Mouse (Mus musculus): ENCODE measurements around the gene Ccdc58. TPM values are rescaled to one million over a fixed set of nuclear protein-coding genes. Genes with fewer than 3 reads are reported as not detected.
"Not testable (repeated sequence)": the region's sequence is repeated elsewhere in the genome, so short reads cannot be mapped to it uniquely, and the experiment has no call there.

Gene Ccdc58
- polyA plus RNA-seq, 1 experiment from 2014 or later = 43.8 TPM

- Histone ChIP-seq H3K36me3 (ENCODE audit: control insufficient read depth, insufficient read depth) (peaks cover 5% of the 10 kb centered on the region; the same call in 1 of the 2 replicates), H3K27ac (ENCODE audit: low read length) (no peak overlapping the region), H3K4me3 (ENCODE audit: low read depth, low read length) (no peak overlapping the region), H3K27me3 (ENCODE audit: control insufficient read depth, insufficient read depth, low read depth, low read length) (no peaks in the 10 kb centered on the region), H3K4me2 (ENCODE audit: low read depth, low read length) (no peak overlapping the region), H3K4me1 (ENCODE audit: control insufficient read depth, low read depth, low read length) (peaks cover 3% of the 10 kb centered on the region; the same call in 1 of the 2 replicates), H3K9ac (ENCODE audit: low read depth, low read length) (no peak overlapping the region), H3K9me3 (replicated peaks; ENCODE audit: control insufficient read depth, low read length) (no peaks in the 10 kb centered on the region)
- ATAC-seq (ENCODE audit: low read depth) = no peak
- WGBS (ENCODE audit: insufficient replicate concordance) = 89% methylated on average over 11 of the region's 11 CpGs
These were observed 19.5 kb downstream of the Ccdc58 start for GRCm38 (mm10) chr16:36090785-36091509.

- 63% methylated on average over 3 of the region's 3 CpGs for WGBS (ENCODE audit: insufficient replicate concordance)
- no peak for ATAC-seq (ENCODE audit: low read depth)
These were observed 22.6 kb downstream of the Ccdc58 start for GRCm38 (mm10) chr16:36094079-36094478.

DNA sequence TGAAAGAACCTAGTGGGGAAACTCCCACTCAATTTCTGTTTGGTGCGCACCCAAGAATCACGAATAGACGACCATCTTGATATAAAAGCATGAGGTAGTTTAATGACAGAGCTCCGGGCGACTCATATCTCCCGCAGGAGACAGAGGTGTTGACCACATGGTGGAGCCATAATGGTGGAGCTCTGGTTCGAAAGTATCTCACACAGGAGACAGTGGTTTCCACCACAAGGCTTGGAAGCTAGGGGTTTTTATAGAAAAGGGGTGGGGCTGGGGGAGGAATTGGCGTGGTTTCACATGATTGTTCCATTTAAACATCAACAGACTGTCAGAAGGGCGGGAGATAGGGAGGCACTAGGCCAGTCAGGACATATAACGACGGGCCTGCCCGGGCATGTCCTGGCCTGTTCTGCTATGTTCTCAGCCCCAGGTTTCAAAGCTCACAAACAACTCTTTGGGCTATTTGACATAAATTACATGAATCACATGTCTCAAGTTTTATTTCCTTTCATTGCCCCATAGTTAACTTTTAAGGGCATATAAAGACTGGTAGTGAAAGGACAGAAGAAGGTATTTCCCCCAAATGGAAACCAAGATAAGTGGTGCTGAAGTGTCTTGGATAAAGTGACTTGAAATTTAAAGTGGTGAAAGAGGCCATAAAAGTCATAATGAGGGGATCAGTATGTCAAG lies 26.5 kb downstream of the Ccdc58 start:
- H3K27ac ChIP-seq (ENCODE audit: low read length); H3K9me3 ChIP-seq (replicated peaks; ENCODE audit: control insufficient read depth, low read length); H3K4me3 ChIP-seq (ENCODE audit: low read depth, low read length); ATAC-seq (ENCODE audit: low read depth); H3K27me3 ChIP-seq (ENCODE audit: control insufficient read depth, insufficient read depth, low read depth, low read length); H3K4me1 ChIP-seq (ENCODE audit: control insufficient read depth, low read depth, low read length); H3K9ac ChIP-seq (ENCODE audit: low read depth, low read length); H3K36me3 ChIP-seq (ENCODE audit: control insufficient read depth, insufficient read depth); H3K4me2 ChIP-seq (ENCODE audit: low read depth, low read length): not testable (repeated sequence)
- 81% methylated on average over 12 of the region's 12 CpGs for WGBS (ENCODE audit: insufficient replicate concordance)

More at GRCm38 (mm10) chr16:36094079-36094478, 22.6 kb downstream of the Ccdc58 start:
- Histone ChIP-seq H3K4me2 (ENCODE audit: low read depth, low read length) (no peak overlapping the region), H3K36me3 (ENCODE audit: control insufficient read depth, insufficient read depth) (no peaks in the 10 kb centered on the region), H3K9ac (ENCODE audit: low read depth, low read length) (no peak overlapping the region), H3K27ac (ENCODE audit: low read length) (no peak overlapping the region), H3K4me3 (ENCODE audit: low read depth, low read length) (no peak overlapping the region), H3K4me1 (ENCODE audit: control insufficient read depth, low read depth, low read length) (no peaks in the 10 kb centered on the region), H3K27me3 (ENCODE audit: control insufficient read depth, insufficient read depth, low read depth, low read length) (no peaks in the 10 kb centered on the region), H3K9me3 (replicated peaks; ENCODE audit: control insufficient read depth, low read length) (no peaks in the 10 kb centered on the region)

DNA sequence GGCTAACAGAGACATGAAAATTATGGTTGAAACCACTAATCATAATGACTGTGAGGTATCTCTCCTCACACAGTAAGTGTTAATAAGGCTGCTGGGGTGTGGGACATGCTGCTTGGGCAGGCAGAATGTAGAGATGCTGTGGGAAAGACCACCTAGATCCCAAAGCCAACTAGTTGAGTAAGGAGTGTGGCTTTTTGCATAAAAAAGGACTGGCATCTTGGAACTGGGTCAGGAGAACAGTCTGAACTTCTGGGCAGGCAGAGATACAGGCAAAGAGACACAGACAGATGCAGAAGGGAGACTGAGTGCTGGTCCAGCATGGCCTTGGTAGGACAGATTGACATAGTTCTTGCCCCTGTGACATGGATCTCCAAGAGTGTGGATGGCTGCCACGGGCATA lies 30.0 kb downstream of the Ccdc58 start:
- no peaks in the 10 kb centered on the region for H3K9me3 ChIP-seq (replicated peaks; ENCODE audit: control insufficient read depth, low read length)
- H3K4me2 ChIP-seq (ENCODE audit: low read depth, low read length) = no peak overlapping the region
- no peak overlapping the region for H3K4me3 ChIP-seq (ENCODE audit: low read depth, low read length)
- no peak overlapping the region for H3K9ac ChIP-seq (ENCODE audit: low read depth, low read length)
- ATAC-seq (ENCODE audit: low read depth) = no peak
- WGBS (ENCODE audit: insufficient replicate concordance) = 61% methylated on average over 1 of the region's 1 CpGs
- H3K27me3 ChIP-seq (ENCODE audit: control insufficient read depth, insufficient read depth, low read depth, low read length) = no peaks in the 10 kb centered on the region
- no peaks in the 10 kb centered on the region for H3K4me1 ChIP-seq (ENCODE audit: control insufficient read depth, low read depth, low read length)
- no peak overlapping the region for H3K27ac ChIP-seq (ENCODE audit: low read length)
- no peaks in the 10 kb centered on the region for H3K36me3 ChIP-seq (ENCODE audit: control insufficient read depth, insufficient read depth)

- H3K9me3 ChIP-seq (replicated peaks; ENCODE audit: control insufficient read depth, low read length) = no peaks in the 10 kb centered on the region
- H3K27ac ChIP-seq (ENCODE audit: low read length) = no peak overlapping the region
- no peak overlapping the region for H3K9ac ChIP-seq (ENCODE audit: low read depth, low read length)
- H3K4me3 ChIP-seq (ENCODE audit: low read depth, low read length) = no peak overlapping the region
- H3K27me3 ChIP-seq (ENCODE audit: control insufficient read depth, insufficient read depth, low read depth, low read length) = no peaks in the 10 kb centered on the region
- no peak for ATAC-seq (ENCODE audit: low read depth)
- no peaks in the 10 kb centered on the region for H3K4me1 ChIP-seq (ENCODE audit: control insufficient read depth, low read depth, low read length)
- H3K36me3 ChIP-seq (ENCODE audit: control insufficient read depth, insufficient read depth) = no peaks in the 10 kb centered on the region
- no peak overlapping the region for H3K4me2 ChIP-seq (ENCODE audit: low read depth, low read length)
- WGBS (ENCODE audit: insufficient replicate concordance) = 55% methylated on average over 1 of the region's 1 CpGs
These were observed 30.7 kb downstream of the Ccdc58 start for GRCm38 (mm10) chr16:36102211-36102610.

DNA sequence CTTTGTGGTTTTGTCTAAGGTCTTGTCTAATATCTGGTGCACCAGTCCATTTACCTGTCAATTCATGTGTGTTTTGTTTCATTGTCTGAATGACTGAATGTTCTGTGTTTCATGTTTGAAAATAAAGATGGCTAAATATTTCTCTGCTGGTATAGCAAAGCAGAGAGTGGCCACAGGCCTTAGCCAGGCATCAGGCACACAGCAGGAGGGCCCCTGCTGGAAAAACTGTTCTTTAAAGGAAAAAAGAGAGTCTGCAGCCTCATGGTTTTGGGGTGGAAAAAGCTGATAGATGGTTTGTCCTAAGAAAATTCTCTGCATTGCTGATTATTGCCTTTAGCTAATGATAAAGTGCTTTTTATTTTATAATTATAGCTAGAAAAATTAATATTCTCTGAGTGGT lies 40.0 kb downstream of the Ccdc58 start:
- H3K4me1 ChIP-seq (ENCODE audit: control insufficient read depth, low read depth, low read length); H3K4me3 ChIP-seq (ENCODE audit: low read depth, low read length); ATAC-seq (ENCODE audit: low read depth); H3K9me3 ChIP-seq (replicated peaks; ENCODE audit: control insufficient read depth, low read length); H3K4me2 ChIP-seq (ENCODE audit: low read depth, low read length); H3K9ac ChIP-seq (ENCODE audit: low read depth, low read length); H3K36me3 ChIP-seq (ENCODE audit: control insufficient read depth, insufficient read depth); H3K27me3 ChIP-seq (ENCODE audit: control insufficient read depth, insufficient read depth, low read depth, low read length); H3K27ac ChIP-seq (ENCODE audit: low read length): not testable (repeated sequence)

DNA sequence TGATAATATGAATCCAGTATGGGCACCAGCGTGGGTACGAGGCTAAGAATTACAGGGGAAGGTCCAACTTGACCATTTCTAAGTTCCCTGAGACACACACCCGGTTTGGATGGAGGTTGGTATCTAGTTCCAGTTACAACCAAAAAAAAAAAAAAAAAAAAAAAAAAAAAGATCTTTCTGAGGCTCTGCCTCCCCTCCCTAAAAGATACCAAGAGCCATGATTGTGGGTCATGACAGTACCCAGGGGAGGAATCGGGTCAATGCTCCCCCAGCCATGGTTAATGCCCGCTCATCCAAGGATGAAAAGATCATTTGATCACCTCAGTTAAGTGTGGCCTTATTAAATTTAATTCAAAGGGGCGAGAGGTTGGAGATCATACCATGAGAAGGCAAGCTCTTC lies 44.3 kb downstream of the Ccdc58 start:
- H3K36me3 ChIP-seq (ENCODE audit: control insufficient read depth, insufficient read depth); ATAC-seq (ENCODE audit: low read depth); H3K4me2 ChIP-seq (ENCODE audit: low read depth, low read length); H3K9ac ChIP-seq (ENCODE audit: low read depth, low read length); H3K4me3 ChIP-seq (ENCODE audit: low read depth, low read length); H3K9me3 ChIP-seq (replicated peaks; ENCODE audit: control insufficient read depth, low read length); H3K27ac ChIP-seq (ENCODE audit: low read length); H3K4me1 ChIP-seq (ENCODE audit: control insufficient read depth, low read depth, low read length); H3K27me3 ChIP-seq (ENCODE audit: control insufficient read depth, insufficient read depth, low read depth, low read length): not testable (repeated sequence)
- WGBS (ENCODE audit: insufficient replicate concordance) = 65% methylated on average over 6 of the region's 6 CpGs

GRCm38 (mm10) chr16:36128092-36128491 lies 56.6 kb downstream of the Ccdc58 start:
- H3K27ac ChIP-seq (ENCODE audit: low read length) = no peak overlapping the region
- no peaks in the 10 kb centered on the region for H3K9me3 ChIP-seq (replicated peaks; ENCODE audit: control insufficient read depth, low read length)
- H3K4me2 ChIP-seq (ENCODE audit: low read depth, low read length) = no peak overlapping the region
- no peaks in the 10 kb centered on the region for H3K27me3 ChIP-seq (ENCODE audit: control insufficient read depth, insufficient read depth, low read depth, low read length)
- H3K4me1 ChIP-seq (ENCODE audit: control insufficient read depth, low read depth, low read length) = no peaks in the 10 kb centered on the region
- no peak overlapping the region for H3K4me3 ChIP-seq (ENCODE audit: low read depth, low read length)
- 66% methylated on average over 7 of the region's 7 CpGs for WGBS (ENCODE audit: insufficient replicate concordance)
- ATAC-seq (ENCODE audit: low read depth) = no peak
- H3K36me3 ChIP-seq (ENCODE audit: control insufficient read depth, insufficient read depth) = no peaks in the 10 kb centered on the region
- H3K9ac ChIP-seq (ENCODE audit: low read depth, low read length) = no peak overlapping the region

DNA sequence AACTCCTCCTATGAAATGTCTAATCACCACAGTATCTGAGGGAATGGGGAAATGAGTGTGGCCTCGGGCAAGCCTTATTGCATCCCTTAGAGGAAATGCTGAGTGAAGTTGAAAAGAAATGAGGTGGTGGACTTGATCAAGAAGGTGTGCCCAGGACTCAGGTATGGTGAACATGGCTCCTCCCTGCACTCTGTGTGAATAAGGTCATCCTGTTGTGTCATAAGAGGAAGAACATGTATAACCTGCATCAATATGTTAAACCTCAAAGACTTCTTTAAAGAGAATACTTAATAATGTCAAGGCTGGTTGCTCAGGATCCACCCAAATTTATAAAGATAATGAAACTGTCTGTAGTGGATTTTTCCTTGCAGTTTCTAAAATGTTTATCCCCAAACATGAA lies 59.7 kb downstream of the Ccdc58 start, which contains the start of gene Csta1:
Csta1 (minus strand) TSS at position 101 of the 400 bp plus-strand sequence.
- Histone ChIP-seq H3K27me3 (ENCODE audit: control insufficient read depth, insufficient read depth, low read depth, low read length) (no peaks in the 10 kb centered on the region), H3K36me3 (ENCODE audit: control insufficient read depth, insufficient read depth) (no peaks in the 10 kb centered on the region), H3K9ac (ENCODE audit: low read depth, low read length) (no peak within 1 kb of the TSS), H3K4me1 (ENCODE audit: control insufficient read depth, low read depth, low read length) (no peaks in the 10 kb centered on the region), H3K9me3 (replicated peaks; ENCODE audit: control insufficient read depth, low read length) (no peaks in the 10 kb centered on the region), H3K27ac (ENCODE audit: low read length) (no peak within 1 kb of the TSS), H3K4me3 (ENCODE audit: low read depth, low read length) (no peak within 1 kb of the TSS), H3K4me2 (ENCODE audit: low read depth, low read length) (no peak within 1 kb of the TSS)
- 32% methylated on average over 1 of the region's 1 CpGs for WGBS (ENCODE audit: insufficient replicate concordance)
- ATAC-seq (ENCODE audit: low read depth) = no peak

Data from liver, embryonic 16.5 days (tissue).